Mouse (Mus musculus): Measurements from ENCODE around the gene Lif.

GRCm38 (mm10) chr11:4266271-4267201 lies 9.2 kb downstream of the Lif start:
- TF ChIP-seq POLR2A (IDR thresholded peaks at IDR 0.05; ENCODE audit: borderline replicate concordance, extremely low read depth, low read depth, low read length): no peak
- TF ChIP-seq CTCF (IDR thresholded peaks at IDR 0.05; ENCODE audit: insufficient read depth, low read length): no peak
